Mouse (Mus musculus): ENCODE results near the gene Tepp.

DNA sequence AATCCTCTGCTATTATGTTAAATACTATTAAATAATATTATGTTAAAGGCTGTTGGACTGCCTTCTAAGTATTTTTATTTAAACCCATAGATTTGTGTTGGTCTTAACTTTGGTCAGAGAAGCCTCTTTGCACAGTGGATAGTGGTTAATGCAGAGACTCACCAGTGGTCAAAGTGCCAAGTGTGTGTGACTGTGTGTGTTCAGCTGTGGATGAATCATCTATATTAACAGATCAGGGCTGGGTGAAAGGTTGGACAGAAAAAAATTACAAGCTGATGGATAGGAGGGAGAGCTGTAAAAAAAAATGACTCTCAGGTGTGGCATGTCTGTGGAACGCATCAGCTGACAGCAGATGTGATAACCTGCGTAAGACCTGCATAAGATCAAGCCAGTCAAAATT lies 53.5 kb downstream of the Tepp start:
- TF ChIP-seq POLR2A (IDR thresholded peaks at IDR 0.05; ENCODE audit: insufficient read depth, low read depth, low read length) = no peak
- no peak for TF ChIP-seq CTCF (IDR thresholded peaks at IDR 0.05; ENCODE audit: insufficient read depth, low read depth, low read length)

All from olfactory bulb, adult 2 months (tissue).